Mouse (Mus musculus): Measurements from ENCODE around the gene D16Ertd472e. TPM values are rescaled to one million over a fixed set of nuclear protein-coding genes. Genes with fewer than 3 reads are reported as not detected.

The D16Ertd472e gene
- total RNA-seq (2017), result 23.6 and 24.4 TPM in 2 replicates

GRCm38 (mm10) chr16:78576478-78577084, at the start of gene D16Ertd472e:
TSS of gene D16Ertd472e (minus strand) at chr16:78576708.
- ATAC-seq (ENCODE audit: extremely low read depth, insufficient number of reproducible peaks, low FRiP score, poor library complexity, severe bottlenecking), result peak; percentile 72

- ATAC-seq (ENCODE audit: extremely low read depth, insufficient number of reproducible peaks, low FRiP score, poor library complexity, severe bottlenecking), result no peak
Observed at GRCm38 (mm10) chr16:78622755-78623154, 46.2 kb upstream of the D16Ertd472e start.

DNA sequence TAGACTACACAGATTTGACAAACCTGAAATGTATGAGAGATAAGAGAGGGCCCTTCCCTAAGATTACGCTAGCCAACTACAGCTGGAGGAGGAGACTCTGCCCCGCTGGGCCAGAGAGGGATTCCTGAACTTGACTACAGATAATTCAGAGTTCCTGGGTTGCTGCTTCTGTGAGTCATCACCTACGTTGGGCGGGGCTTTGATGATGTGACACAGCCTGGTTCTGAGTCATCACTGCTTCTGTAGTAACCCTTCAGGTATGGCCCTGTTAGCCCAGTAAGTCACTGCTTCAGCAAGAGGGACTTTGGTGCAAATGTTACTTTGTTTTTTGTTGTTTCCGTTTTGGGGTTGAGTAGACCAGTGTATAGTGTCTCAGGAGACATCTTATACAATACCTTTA, 42.9 kb upstream of the D16Ertd472e start:
- peak; percentile 39; the same call in 1 of the 2 replicates for ATAC-seq (ENCODE audit: extremely low read depth, insufficient number of reproducible peaks, low FRiP score, poor library complexity, severe bottlenecking)

DNA sequence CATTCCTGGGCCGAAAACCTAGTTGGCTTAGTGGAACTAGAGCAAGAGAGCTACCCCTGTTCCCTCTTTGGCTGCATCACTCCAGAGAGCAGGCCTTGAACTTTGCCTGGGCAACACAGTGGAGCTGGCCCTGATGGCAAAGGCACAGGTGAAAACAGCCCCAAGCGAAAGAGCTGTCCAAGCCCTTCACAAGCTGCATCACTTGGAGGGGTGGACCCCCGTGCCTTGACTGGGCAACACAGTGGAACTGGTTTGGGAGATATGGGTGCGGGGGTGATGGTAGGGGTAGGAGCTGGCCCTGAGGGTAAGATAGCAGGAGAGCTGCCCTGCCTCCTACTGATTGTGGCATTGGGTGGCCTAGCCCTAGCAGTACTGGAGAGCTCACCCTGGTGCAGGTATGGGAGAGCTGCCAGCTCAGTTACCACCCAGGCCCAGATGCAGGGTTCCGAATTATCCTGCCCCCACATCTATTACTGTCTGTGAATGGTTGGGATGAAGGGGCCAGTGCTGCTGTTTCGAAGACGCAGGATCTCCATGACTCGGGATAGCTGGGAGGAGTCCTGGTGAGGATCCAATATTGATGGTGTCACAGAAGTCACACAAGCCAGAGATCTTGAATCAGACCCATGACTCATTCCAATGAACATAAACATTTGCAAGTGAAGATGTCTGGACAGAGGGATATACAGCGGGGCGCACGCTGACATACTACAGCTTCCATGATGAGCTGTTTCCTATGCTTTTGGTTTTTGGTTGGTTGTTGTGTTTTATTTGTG, 41.4 kb upstream of the D16Ertd472e start:
- ATAC-seq (ENCODE audit: extremely low read depth, insufficient number of reproducible peaks, low FRiP score, poor library complexity, severe bottlenecking), result no peak

GRCm38 (mm10) chr16:78606202-78606601, 29.7 kb upstream of the D16Ertd472e start:
- ATAC-seq (ENCODE audit: extremely low read depth, insufficient number of reproducible peaks, low FRiP score, poor library complexity, severe bottlenecking), result peak; percentile 3; the same call in 1 of the 2 replicates

DNA sequence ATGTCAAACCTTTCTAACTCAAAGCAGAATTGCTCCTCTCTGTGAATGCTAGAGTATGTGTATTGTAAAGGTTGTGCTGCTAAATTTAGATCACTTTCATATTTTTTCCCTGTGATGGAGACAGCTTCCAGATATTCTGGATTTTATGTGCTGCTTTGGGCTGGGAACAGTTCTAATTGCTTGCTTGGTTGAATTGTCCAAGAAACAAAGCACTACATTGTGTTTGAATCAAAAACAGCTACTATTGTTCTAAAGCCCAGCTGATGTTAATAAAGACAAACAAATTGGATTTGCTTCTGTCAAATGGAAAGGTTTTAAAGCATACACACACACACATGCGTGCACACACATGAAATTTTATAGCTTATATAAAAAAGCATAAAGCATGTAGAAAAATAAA, 22.4 kb upstream of the D16Ertd472e start:
- ATAC-seq (ENCODE audit: extremely low read depth, insufficient number of reproducible peaks, low FRiP score, poor library complexity, severe bottlenecking), result no peak

DNA sequence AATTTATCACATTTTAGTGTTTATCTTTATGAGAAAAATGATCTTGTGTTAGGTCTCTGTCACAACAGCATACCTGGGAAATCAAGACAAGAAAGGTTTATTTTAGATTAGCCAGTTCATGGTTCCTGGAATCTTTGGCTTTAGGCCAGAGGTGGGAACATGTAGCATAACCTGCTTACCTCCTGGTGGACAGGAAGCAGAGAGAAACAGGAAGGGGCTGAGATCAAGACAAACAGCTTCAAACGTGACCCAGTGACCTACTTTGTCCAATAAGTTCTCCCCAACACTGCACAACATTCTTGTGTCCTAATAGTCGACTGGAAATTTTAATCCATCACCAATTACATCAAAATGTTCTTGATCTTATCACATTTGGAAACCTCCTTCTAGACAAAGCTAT, 19.9 kb upstream of the D16Ertd472e start:
- no peak for ATAC-seq (ENCODE audit: extremely low read depth, insufficient number of reproducible peaks, low FRiP score, poor library complexity, severe bottlenecking)

- no peak for ATAC-seq (ENCODE audit: extremely low read depth, insufficient number of reproducible peaks, low FRiP score, poor library complexity, severe bottlenecking)
Observed at GRCm38 (mm10) chr16:78595821-78596220, 19.3 kb upstream of the D16Ertd472e start.

DNA sequence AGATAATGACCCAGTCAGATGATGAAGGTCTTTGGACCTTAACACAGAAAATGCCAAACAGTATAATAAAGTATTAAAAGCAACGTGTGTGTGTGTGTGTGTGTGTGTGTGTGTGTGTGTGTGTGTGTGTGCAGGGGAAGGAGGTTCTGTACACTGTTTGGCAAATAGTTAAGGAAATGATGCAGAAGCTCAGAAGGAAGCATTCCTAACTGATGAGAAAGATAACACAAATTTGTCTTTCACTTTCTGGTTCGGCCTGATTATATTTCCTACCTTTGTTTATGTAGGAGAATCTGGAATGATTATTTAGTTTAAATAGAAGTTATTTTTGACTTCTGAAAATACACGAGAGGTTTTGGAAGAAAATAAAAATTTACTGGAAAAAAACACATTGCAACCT, 17.6 kb upstream of the D16Ertd472e start:
- ATAC-seq (ENCODE audit: extremely low read depth, insufficient number of reproducible peaks, low FRiP score, poor library complexity, severe bottlenecking), result no peak

GRCm38 (mm10) chr16:78591130-78591529, 14.6 kb upstream of the D16Ertd472e start:
- no peak for ATAC-seq (ENCODE audit: extremely low read depth, insufficient number of reproducible peaks, low FRiP score, poor library complexity, severe bottlenecking)

DNA sequence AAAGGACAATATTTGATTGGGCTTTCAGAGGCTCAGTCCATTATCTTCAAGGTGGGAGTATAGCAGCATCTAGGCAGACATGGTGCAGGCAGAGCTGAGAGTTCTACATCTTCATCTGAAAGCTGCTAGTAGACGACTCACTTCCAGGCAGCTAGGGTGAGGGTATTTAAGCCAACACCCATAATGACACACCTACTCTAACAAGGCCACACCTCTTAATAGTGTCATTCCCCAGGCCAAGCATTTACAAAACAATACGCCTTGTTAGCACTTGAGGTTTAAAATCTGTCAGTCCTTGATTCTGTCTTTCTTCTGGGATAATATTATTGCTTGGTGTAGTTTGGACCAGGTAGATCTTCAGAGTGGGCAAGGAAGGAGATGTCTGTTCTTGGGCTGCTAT, 12.3 kb upstream of the D16Ertd472e start:
- no peak for ATAC-seq (ENCODE audit: extremely low read depth, insufficient number of reproducible peaks, low FRiP score, poor library complexity, severe bottlenecking)

DNA sequence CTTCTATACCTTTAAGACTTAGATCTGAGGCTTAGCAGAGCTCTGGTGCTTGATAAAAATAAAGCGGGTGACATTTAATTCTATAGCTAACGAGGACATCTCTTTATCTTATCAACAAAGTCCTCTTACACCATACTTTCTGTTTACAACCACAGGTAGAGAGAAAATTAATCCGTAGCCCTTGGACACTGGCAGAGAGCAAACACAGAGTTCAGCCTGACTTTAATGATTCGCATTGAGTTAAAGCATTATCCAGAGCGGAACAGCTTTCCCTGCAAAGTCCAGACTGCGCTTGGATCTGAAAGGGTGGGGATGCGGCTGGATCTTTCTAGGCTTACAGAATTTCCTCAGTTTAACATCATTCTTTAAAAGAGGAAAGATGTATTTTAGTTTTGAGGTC, 10.1 kb upstream of the D16Ertd472e start:
- no peak for ATAC-seq (ENCODE audit: extremely low read depth, insufficient number of reproducible peaks, low FRiP score, poor library complexity, severe bottlenecking)

- no peak for ATAC-seq (ENCODE audit: extremely low read depth, insufficient number of reproducible peaks, low FRiP score, poor library complexity, severe bottlenecking)
Observed at GRCm38 (mm10) chr16:78585664-78586397, 9.3 kb upstream of the D16Ertd472e start.

GRCm38 (mm10) chr16:78585163-78585562, 8.7 kb upstream of the D16Ertd472e start:
- ATAC-seq (ENCODE audit: extremely low read depth, insufficient number of reproducible peaks, low FRiP score, poor library complexity, severe bottlenecking), result no peak

DNA sequence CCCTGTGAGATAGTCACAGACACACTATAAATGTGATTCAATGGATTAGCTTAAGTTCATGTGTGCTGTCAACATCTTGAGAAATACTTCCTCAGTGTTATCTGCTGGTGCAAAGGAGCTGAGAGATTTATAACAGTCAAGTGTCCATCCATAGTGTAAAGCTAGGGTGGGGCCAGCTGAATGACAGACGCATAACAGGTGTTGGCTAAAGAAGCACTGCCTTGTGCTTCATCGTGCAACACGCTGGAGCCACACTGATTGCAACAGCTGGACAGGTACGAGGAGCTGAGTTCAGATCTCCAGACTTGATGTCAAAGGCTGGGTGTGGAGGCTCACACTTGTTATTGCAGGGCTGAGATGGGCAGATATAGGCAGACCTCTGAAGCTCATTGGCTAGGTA, 7.5 kb upstream of the D16Ertd472e start:
- no peak for ATAC-seq (ENCODE audit: extremely low read depth, insufficient number of reproducible peaks, low FRiP score, poor library complexity, severe bottlenecking)

GRCm38 (mm10) chr16:78580387-78580786, 3.9 kb upstream of the D16Ertd472e start:
- ATAC-seq (ENCODE audit: extremely low read depth, insufficient number of reproducible peaks, low FRiP score, poor library complexity, severe bottlenecking), result no peak

- no peak for ATAC-seq (ENCODE audit: extremely low read depth, insufficient number of reproducible peaks, low FRiP score, poor library complexity, severe bottlenecking)
Observed at GRCm38 (mm10) chr16:78579386-78579785, 2.9 kb upstream of the D16Ertd472e start.

- ATAC-seq (ENCODE audit: extremely low read depth, insufficient number of reproducible peaks, low FRiP score, poor library complexity, severe bottlenecking), result peak; percentile 81
Observed at GRCm38 (mm10) chr16:78577085-78577671, 670 bp upstream of the D16Ertd472e start.

DNA sequence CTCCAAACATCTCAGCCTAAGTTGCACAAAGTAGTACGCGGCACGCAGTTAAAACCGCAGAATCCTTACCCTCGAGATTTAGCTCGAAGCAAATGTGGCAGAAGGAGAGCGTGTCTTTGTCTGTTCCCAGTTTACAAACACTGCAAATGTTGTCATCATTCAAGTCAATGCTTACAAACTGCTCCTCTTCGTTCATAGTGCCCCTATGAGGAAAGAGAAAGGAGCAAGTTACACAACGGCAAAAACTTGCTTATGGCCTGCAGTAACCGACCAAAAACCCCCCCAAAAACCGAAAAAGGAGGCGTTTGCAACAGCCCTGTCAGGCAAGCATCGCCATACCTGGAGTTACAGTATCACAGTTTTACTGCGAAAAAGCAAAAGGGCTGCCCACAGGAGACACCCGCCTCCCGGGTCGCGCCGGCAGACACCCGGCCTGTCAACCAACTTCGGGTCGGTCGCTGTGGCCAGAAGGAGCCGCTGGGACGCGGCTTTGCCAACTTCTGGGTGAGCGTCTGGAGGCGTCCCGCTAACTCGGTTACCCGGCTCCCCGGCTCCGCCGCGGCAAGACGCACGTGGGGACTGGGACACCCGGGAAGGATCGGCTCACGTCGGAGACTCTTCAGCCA, 543 bp downstream of the D16Ertd472e start:
- ATAC-seq (ENCODE audit: extremely low read depth, insufficient number of reproducible peaks, low FRiP score, poor library complexity, severe bottlenecking), result peak; percentile 10; the same call in 1 of the 2 replicates

Data from neutrophil, adult 5-6 weeks (primary cell).